Mouse (Mus musculus): ENCODE measurements around the gene Gpr155.

The Gpr155 gene

DNA sequence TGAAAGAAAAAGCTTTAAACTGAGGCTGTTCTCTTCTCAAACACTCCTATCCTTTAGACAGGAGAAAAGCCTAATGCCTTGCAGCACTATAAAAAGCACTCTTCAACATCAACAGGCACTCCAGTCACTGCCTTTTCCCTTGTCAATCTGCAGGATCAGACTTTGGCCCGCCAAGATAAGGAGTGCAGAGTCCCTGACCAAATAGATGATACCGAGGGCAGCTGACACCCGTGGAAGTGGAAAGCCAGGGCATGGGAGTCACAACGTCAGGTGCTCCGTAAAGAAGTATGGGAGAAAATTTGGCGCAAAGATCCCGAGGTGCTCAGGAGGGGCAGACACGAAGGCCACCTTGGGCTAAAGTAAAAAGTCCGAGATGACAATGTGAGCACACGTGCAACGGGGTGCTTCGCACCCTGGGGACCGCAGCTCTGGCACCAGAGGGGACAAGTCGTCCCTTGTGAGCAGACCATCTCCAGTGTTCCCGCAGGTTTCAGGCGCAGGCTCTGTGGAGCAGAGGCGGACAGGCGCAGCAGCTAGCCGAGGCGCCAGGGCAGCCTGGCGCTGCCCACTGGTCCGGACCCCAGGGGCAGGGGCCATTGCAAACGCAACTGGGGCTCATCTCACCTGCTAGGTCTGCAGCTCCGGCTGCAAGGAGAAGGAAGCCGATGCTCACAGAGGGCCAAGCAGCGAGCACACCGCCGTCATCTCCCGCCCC is 574 bp downstream of the Gpr155 start:
- DNase-seq = no peak

GRCm38 (mm10) chr2:73385172-73385571 is 1.2 kb downstream of the Gpr155 start:
- no peak for DNase-seq

- no peak for DNase-seq
Observed at GRCm38 (mm10) chr2:73380298-73380975, 5.9 kb downstream of the Gpr155 start.

DNA sequence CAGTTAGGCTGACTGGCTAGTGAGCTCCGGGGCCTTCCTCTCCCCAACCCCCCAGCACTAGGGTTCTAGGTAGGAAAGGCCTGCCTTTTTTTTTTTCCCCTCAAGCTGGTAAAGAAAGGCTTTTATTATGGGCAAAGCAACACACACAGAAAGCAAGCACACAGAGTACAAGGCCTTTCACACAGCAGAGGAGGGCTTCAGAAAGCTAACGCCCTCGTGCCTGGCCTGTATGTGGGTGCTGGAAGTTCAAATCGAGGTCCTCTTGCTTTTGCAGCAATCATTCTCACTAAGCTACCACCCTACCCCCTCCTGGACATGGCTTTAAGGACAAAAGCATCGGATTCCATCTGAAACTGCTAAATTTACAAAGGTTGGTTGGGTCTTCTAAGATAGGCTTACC is 6.7 kb downstream of the Gpr155 start:
- no peak for DNase-seq

- no peak for DNase-seq
Observed at GRCm38 (mm10) chr2:73378326-73378725, 8.0 kb downstream of the Gpr155 start.

- no peak for DNase-seq
Observed at GRCm38 (mm10) chr2:73371530-73372335, 14.6 kb downstream of the Gpr155 start.

DNA sequence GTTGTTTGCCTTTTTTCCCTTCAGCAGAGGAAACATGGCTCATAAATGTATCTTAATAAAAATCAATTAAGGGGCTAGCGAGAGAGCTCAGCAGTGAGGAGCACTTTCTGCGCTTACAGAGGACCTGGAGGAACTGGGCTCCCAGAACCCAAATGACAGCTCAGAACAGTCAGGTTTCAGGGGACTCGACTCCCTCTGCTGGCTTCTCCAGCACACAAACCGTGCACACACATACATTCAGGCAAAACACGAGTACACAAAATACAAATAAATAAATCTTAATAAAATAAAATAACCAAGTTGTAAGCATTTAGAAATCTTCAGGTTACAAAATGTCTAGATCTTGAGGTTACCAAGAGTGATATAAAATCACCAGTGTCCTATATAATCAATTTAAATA is 22.9 kb downstream of the Gpr155 start:
- DNase-seq = no peak

- DNase-seq = no peak
Observed at GRCm38 (mm10) chr2:73360536-73360935, 25.8 kb downstream of the Gpr155 start.

DNA sequence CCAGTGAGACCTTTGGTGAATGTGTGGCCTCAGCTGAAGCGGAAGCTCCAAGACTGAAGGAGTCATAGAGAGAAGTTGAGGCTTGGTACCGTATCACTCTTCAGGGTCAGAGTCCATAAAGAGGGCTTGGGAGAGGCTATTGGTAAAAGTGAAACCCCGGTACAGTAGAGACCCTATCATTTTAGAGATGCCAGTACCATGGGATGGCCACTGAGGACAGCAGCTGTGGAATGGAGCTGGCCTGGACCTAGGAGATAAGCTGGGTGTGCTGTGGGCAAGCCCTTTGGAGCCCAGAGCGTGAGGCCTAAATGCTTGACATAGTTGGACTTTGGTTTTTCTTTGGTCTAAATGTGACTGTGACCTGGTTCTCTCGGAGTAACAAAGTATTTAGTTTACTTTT is 26.4 kb downstream of the Gpr155 start:
- no peak for DNase-seq

GRCm38 (mm10) chr2:73357004-73357403 is 29.4 kb downstream of the Gpr155 start:
- DNase-seq = no peak

GRCm38 (mm10) chr2:73351927-73352374 is 34.4 kb downstream of the Gpr155 start:
- no peak for DNase-seq

DNA sequence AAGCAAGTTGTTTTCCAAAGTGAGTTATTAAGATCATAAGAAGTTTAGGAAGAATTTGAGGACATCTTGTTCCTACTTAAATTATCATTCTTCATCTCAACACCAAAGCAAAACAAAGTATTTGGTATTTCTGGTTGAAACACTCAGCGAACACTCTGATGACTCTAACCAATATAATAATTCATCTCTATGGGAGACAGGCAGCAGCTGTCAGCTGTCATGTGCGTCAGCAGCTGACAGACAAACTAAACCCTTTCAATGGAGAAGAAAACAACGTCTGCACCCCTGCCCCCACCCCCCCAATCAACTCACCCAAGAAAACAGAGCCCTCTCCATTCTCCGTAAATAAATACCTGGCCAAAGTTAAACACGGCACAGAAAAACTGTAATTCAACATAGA is 34.9 kb downstream of the Gpr155 start:
- DNase-seq = no peak

- DNase-seq = no peak
Observed at GRCm38 (mm10) chr2:73348221-73348620, 38.2 kb downstream of the Gpr155 start.

- DNase-seq = no peak
Observed at GRCm38 (mm10) chr2:73347766-73348165, 38.6 kb downstream of the Gpr155 start.

DNA sequence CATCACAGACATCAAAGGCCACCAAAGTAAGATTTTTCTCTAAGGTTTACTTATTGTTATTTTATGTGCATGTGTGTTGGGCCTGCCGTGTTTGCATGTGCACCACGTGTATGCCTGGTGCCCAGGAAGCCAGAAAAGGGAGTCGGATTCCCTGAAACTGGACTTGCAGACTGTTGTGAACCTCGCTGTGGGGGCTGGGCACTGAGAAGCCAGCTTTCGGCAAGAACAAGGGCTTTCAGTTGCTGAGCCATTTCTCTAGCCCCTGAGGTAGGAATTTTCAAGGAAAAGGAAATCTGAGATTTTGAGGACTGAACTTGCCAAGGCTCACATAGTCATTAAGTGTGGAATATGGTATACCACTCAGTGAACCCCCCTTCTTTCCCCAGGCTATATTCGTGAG is 39.2 kb downstream of the Gpr155 start:
- DNase-seq = no peak

- DNase-seq = no peak
Observed at GRCm38 (mm10) chr2:73346345-73347086, 39.9 kb downstream of the Gpr155 start.

GRCm38 (mm10) chr2:73345204-73345603 is 41.2 kb downstream of the Gpr155 start:
- DNase-seq = no peak

DNA sequence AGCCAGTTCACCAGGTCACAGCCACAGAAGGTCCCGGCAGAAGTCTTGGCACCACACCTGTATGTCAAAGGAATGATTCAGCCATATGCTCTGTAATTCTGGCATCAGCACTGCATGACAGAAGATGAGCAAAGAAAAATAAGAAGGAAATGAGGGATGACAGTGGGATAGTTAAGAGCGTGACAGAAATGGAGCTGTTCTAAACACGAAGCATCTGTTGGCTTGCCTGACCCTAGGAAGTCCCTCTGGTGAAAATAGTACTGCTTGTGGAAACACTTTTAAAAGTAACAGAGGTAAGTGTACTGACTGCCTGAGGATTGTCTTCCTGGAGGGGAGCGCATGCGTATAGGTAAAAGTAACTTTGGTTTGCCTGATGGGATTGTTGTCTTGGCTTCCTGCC is 42.7 kb downstream of the Gpr155 start:
- no peak for DNase-seq

- no peak for DNase-seq
Observed at GRCm38 (mm10) chr2:73338415-73338814, 48.0 kb downstream of the Gpr155 start.

DNA sequence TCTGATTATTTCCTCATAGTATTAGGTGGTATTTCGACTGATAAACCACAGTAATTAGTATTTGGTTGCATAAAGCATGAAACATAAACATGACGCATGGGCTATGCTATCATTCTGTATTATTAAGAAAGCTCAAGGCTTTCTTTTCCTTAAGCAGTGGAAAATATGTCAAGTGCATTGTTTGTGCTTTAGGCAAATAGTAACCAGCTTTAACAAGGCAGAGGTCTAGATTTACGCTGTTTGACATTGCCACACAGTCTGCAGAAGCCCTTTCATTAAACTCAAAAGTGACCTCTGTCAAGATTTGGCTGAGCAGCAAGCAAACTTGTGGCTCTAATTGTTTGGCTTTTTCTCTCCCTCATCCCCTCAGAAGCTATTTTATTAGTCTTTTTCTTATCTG is 50.4 kb downstream of the Gpr155 start:
- no peak for DNase-seq

GRCm38 (mm10) chr2:73325871-73326270 is 60.5 kb downstream of the Gpr155 start:
- DNase-seq = no peak

- DNase-seq = no peak
Observed at GRCm38 (mm10) chr2:73322991-73323390, 63.4 kb downstream of the Gpr155 start.

DNA sequence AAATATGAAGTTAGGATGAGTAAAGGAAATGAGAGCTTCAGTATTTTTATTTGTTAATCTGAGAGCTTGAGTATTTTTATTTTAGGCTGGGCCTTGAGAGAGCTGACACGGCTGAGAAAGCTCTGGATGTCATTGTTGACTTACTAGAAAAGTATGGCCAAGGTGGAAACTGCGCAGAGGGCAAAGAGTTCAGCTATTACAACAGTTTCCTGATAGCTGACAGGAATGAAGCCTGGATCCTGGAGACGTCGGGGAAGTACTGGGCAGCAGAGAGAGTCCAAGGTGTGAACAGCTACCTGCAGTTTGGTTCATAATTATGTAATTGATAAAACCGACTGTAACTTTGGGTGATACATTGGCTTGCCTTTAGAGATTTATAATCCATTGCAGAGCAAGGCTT is 67.2 kb downstream of the Gpr155 start:
- no peak for DNase-seq

Measured in thymus, adult 18-20 months (tissue).